Mouse (Mus musculus) megakaryocyte, embryonic 14.5 days (primary cell): ENCODE data around the gene Nfe2l1.

Experiments
- FLI1 ChIP-seq: IDR thresholded peaks from 2 replicates; pipeline ENCODE4 v1.6.1; 2012; ENCODE audit warnings: low read length, inconsistent platforms, mixed read lengths
- GATA1 ChIP-seq: IDR thresholded peaks from 3 replicates; pipeline ENCODE4 v1.6.1; 2012; ENCODE audit warnings: mixed read lengths, low read length, inconsistent platforms, borderline replicate concordance

DNA sequence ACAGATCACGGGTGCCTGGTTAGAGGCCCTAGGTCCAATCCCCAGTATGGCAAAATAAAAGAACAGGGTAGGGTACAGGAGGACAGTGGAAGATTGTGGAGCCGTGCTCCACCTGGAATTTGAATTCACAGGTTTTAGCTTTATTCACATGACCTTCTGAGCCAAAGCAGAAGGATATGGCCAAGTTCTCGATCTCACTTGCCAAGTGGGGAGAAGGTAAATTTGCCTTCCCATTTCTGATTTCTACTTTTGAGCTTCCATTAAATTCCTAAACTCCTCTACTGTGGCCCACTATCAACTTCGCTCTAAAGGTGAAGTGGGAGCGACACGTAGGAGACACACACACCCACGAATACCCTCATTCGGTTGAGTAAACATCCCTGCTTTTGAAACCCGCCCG, 887 bp downstream of the Nfe2l1 start:
- no peak for TF ChIP-seq GATA1
- no peak for TF ChIP-seq FLI1
